Mouse (Mus musculus) embryo, embryonic 10.5 days (tissue): Measurements from ENCODE around the gene Ubxn10.
A peak's percentile ranks its signal among the peaks of the same experiment; 100 is the strongest.

Source experiments
- DNase-seq: peaks from one replicate; pipeline ENCODE4 v3.0.0-alpha.2; 2015; ENCODE audit warnings: low spot score

Gene Ubxn10

DNA sequence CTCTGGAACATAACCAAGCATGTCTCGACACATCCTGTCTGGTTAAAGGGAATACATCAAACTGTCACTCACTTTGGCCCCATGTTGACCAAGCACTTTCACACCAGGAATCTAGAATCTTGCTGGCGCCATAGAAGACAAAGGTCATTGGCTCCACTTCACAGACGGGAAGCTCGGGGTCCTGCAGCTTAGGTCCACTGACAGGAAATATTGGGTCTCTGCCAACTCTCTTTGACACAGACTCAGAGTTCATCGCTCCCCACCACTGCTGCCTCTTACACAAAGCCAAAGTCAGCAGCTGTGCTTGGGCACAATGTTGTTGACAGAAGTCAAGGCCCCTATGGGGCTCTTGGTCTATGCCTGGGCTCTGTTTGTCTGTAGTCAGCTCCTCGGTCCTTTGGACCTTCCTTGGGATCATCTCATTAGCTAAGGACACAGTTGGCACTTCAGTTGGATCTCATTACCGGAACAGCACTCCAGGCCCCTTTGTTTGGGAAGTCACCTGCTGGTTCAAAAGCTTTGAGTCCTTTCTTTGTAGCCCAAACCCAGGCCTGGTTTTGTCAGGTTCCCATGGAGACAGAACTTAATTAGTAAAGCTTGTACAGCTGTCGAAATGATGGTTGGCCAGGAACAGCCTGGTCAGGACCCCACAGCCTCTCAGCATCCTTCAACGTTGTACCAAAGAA is 7.8 kb downstream of the Ubxn10 start:
- DNase-seq: peak; percentile 49

DNA sequence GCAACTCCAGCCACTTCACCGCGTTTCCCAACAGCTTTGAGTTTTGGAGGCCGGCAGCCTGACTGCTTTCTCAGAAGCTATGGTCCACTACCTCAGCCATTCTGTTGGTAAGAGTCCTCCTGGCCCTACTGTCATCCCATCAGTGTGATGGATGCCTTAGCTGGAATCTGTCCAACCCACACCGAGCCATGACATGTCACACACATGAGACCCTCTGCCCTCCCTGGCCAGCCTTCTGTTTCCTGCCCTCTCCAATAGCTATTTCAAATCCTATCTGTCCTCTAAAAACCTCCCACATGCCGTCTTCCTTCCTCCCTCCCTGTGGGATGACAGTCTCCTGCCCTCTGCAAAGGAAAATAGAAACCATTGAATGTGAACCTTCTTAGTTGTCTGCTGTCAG is 11.2 kb downstream of the Ubxn10 start:
- no peak for DNase-seq

DNA sequence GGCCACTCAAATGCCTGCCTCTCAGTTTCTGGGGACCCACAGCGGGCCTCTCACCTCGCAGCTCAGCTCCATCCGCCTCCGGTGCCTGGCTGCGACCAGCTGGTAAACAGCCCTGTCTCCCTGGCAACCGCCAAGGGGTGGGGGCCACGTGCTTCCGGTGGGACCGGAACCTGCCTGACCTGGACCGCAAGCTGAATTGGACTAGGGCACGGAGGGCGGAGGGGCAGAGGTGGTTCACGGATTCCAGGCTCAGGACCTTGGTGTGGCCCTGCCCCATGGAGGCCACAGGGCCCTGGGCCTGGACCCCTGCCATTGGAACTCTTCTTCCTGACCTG is 11.9 kb downstream of the Ubxn10 start:
- peak; percentile 83 for DNase-seq

DNA sequence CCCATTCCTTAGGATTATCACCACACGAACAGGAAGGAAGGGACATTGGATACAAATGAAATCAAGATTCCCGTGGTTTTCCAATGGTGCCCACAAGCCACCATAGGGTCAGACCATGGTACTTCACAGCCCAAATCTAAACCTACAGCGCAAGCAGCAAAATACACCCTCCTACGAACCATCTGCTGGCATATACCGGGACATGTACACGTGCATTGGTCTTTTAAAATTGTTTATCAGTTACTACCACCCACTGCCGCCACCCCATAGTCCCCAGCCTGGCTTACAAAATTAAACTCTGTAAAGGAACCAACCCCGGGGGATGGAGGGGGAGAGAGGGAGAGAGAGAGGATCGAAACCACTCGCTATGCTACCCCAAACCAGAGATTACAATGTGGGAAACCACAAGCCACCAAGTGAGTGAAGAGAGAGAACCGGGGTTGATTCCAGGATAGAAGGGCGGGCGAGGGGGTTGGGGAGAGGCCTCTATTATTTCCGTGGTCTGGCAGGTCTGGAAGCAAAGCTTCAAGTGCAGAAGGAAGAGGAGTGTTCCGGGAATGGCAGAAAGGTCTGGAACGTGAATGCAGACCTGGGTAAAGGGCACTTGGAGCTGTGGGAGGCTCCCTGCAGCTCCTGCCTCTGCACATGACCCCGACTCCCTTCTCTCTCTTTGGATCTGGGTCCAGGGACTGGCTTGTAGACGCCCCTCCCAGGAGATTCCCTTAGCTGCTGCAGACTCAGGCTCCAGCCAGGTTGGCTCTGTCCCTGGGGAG is 12.4 kb downstream of the Ubxn10 start, which contains the start of gene Pla2g2c:
TSS of gene Pla2g2c (plus strand) at position 439 of the 773 bp plus-strand sequence.
- DNase-seq: no peak

DNA sequence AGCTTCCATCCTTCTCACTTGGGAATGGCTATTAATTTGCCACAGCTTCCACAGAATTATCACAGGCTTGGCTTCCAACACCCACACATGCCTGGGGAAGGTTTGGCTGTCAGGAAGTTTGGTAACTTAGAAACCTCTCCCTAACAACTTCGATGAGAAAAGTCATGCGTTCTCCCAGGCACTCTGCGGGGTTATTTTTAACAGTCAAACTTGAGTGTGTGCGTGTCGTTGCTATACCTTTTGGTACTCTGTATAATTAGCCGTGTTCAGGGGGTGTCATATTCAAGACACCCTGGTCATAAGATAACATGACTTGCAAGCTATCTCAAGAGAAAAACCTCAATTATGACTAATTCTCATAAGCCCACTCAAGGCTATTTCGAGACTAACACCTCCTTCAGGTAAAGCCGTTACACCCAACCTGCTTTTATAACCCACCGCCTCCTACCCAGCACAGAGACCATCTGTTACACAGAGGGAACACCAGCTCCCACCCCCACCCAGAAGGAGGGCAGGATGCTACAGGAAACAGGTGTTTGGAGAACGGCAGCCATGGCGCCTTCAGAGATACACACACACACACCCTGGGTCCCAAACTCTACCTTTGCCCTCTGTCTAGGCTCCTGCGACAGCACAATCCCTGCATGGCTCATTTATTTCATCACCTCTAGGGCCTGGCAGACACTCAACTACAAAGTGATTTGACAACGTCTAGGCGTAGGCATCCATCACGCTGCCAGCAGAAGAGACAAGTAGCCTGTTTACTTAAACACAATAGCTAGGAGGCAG is 13.3 kb downstream of the Ubxn10 start:
- DNase-seq: no peak

GRCm38 (mm10) chr4:138719264-138719596 is 17.7 kb downstream of the Ubxn10 start:
- DNase-seq: no peak

GRCm38 (mm10) chr4:138718586-138719263 is 18.2 kb downstream of the Ubxn10 start:
- no peak for DNase-seq

GRCm38 (mm10) chr4:138716697-138717096 is 20.3 kb downstream of the Ubxn10 start:
- DNase-seq: no peak

DNA sequence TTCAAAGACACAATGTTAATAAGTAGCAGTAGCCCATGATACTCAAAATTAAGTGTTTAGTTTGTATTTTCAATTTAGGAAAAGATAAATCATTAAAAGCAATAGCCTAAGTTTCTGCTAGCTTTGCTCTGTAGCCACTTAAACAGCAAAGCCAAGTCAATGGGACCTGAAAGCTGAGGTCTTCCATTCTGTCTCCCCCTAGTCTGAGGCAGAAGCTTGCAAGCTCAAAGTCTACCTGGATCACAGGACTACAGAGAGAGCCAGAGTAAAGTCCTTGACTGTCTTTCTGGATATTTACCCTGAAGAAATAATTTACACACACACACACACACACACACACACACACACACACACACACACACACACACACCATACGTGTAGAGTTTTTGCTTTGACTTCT is 22.8 kb downstream of the Ubxn10 start:
- no peak for DNase-seq

GRCm38 (mm10) chr4:138712621-138713020 is 24.3 kb downstream of the Ubxn10 start:
- no peak for DNase-seq

DNA sequence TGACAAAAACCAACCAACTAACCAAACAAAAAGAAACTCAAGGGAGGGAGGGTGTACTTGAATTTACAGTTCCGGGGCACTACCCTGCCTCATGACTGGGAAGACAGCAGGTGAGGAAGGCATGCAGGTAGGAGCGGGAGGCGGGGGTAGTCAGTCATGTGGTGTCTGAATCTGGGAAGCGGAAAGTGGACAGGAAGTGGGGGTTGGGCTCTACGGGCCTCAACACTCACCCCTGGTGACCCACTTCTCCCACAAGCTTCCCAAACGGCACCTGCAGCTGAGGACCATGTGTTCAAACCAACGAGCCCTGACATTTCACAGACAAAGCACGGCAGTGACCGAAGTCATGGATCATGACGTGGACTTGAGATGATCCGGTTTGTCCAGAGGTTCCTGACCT is 24.9 kb downstream of the Ubxn10 start:
- DNase-seq: no peak

DNA sequence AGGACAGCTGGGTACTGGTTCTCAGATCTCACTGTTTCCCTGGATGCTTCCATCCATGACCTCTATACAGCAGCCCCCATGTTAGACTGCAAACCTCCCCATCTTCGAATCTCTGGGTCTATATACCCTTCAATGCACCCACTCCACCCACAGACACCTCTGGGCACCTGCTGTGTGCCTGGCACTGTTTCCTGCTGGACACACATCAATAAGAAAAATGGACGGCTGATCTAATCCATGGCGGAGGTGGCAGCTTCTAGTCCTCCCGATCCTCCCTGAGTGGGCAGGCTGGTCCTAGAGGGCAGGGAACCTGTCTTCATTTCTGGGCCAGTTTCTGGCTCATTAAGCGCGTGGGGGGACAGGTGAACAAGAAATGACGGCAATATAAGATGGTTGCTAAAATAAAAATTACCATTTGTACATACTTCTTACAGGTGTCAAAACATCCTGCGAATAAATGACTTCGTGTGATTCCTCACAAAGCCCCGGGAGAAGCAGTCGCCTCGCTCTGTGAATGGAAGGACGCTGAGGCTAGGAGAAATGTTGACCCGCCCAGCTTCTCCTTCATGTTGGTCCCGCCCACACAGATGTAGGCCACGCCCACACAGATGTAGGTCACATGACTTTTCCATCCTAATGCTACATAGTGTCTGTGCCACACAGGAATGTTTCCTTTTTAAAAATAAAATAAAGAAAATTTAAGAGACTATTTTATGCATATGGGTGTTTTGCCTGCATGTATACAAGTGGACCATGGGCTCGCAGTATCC is 25.7 kb downstream of the Ubxn10 start:
- no peak for DNase-seq

DNA sequence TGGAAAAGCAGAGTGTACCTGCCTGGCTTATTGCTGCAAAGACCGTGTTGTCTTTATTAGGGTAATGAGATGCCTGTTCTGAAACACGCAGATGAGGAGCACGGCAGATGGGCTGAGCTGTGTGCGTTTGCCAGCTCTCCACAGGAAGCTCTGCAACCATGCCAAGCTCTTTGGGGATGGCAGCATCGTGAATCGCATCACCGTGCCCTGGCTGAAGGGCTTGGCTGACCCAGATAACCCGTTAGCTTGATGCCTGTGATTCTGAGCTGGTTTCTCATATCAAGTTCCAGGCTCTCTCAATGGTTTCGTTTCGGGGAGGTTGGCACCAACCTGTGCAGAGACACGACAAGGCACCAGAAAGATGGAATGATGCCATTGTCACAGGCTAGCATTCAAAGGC is 26.3 kb downstream of the Ubxn10 start:
- no peak for DNase-seq

DNA sequence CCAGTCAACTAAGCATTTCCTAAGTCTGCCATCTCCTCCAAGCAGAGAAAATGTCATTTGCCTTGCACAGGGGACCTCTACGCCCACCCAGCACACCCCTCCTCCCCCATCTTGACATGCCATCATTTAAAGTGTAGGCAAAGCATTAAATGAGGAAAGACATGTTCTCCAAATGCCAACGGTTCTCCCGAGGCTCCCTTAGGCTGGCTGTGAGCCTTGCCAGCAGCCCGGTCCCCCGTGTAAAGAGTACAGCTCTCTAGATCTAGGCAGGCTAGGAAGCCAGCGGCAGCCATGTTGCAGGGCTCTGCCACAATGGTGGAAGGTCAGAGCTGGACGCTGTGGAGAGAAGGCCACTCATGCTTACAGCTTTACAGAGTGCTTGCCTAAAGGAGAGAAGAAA is 27.0 kb downstream of the Ubxn10 start:
- DNase-seq: no peak

GRCm38 (mm10) chr4:138709246-138709645 is 27.7 kb downstream of the Ubxn10 start:
- DNase-seq: no peak

DNA sequence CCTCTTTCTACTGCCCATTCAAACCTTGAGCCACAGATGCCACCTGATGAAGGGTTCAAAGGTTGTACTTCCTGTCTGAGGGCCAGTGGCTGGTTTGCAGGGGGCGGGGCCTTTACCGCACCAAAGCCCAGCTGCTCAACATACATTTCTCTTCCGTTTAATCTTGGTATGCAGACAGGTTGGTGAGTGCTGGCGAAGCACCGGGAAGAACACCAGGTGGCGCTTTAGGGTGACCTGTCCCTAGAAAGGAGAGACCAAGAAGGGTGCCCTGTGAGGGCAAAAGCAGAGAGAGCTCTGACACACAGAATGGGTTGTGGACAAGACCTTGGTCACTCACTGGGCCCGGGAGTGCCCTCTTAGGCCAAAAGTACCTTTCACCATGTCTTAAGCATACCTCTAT is 28.3 kb downstream of the Ubxn10 start:
- peak; percentile 76 for DNase-seq

GRCm38 (mm10) chr4:138706620-138707019 is 30.3 kb downstream of the Ubxn10 start:
- DNase-seq: no peak

GRCm38 (mm10) chr4:138704169-138704568 is 32.8 kb downstream of the Ubxn10 start:
- no peak for DNase-seq

- no peak for DNase-seq
Observed at GRCm38 (mm10) chr4:138703591-138703990, 33.4 kb downstream of the Ubxn10 start.

DNA sequence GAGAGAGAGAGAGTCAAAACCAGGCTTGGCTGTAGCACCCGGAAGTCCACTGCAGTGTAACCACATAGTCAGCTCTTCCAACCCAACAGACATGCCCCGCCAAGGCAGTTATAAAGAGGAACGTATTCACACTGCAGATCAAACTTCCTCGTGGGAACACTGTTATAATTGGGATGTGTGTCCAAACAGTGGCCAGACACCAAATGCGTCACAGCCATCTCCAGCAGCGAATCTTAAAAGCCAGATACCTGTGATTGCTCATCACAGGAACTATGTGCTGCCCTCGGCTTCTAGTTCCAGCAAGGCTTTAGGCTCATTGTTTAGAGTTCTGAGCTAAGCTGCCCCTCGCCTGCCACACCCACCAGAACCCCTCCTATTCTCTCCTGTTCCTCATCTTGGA is 34.4 kb downstream of the Ubxn10 start:
- no peak for DNase-seq

DNA sequence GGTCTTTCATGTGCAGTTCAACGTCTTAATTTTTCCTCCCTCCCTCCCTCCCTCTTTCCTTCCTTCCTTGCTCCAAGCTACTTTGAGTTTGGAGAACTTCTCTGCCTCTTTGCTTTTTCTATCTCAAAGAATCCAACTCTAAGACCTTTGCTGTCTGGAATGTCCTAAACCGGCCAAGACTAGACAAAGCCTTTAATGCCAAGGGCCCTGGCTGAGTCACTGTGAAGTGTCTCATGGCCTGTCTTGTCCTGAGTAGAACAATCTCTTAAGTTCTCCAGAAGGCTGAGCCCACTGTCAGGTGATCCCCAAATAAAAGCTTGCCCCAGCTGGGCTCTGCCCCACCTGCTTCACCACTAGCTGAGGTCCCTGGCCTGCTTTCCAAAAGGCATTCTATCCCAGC is 34.9 kb downstream of the Ubxn10 start:
- no peak for DNase-seq

DNA sequence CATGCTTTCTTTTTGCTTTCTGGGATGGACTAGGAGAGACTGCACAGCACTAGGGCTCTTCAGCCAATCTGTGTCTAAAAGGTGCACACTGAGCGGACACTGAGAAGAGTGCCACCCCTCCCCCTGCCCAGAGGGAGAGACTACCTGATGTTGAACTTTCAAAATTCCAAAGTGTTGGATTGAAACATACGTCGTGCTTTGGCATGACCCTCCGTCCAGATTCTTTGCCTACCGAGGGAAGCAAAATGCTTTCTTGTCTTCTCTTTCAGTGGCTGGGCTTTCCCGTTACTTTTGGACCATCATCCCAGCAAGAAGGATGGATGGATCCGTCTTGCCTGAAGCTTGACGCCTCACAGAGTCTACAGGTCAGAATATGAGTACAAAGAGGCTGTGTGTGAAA is 35.9 kb downstream of the Ubxn10 start:
- DNase-seq: no peak
